Mouse (Mus musculus): ENCODE data around the gene Sspn.
A peak's percentile ranks its signal among the peaks of the same experiment; 100 is the strongest.

Gene Sspn

DNA sequence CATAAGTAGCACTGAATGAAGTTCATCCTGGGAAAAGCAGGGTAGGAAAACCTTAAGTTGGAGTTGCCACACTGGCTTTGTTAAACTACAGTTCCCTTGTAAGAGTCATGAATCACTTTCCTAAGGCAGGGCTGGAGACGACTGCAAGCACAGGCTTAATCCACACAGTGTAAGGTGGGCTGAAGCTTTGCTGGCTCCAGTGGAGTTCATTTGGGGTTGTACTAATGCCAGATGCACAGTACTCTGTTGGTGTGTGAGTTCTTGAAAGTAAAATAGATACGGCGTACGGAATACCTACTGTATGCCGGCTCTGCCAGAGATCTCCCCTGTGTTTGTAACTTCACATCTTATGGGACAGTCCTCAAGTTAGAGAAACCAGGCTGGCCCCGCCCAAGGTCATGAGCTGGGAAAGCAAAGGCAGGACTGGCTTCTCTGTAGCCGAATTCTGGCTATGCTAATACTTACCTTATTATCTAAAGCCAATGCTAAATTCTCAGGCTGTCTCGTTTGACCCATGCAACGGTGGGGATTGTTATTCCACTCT lies 3.3 kb downstream of the Sspn start:
- no peak for DNase-seq

DNA sequence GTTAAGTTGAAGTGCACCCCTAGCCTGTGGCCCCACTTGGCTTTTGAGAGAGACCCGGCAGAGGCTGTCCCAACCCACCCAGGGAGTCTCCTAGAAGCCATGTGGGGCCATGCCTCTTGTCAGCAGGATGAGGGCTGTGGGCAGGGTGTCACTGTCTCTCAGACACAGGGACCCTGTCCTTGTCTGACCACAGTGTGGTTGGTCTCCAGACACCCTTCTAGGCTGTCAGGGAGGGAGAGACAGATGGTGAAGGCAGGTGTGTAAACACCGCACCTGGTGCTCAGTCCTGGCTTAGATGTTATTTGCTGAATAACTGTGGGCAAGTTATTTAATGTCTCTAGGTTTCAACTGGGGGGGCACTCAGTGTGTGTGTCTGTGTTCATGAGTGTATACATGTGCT lies 4.5 kb downstream of the Sspn start:
- no peak for DNase-seq

DNA sequence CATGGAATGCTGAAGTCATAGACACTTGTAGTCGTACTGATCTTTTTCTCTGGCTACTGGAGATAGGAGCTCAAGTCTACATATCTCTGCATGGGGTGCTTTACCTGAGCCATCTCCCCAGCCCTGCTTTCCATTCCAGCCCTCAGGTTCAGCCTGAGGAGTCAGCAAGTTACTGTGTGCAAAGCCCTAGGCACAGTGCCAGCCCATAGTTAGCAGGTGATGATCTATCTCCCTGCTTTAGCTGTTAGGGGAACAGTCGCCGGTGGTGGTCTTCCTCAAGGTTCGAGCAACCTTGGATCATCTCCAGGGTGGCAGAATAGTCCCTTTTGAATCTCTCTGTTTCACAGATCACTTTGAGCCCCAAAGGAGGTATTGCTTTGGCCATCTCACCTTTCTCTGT lies 5.1 kb downstream of the Sspn start:
- no peak for DNase-seq

DNA sequence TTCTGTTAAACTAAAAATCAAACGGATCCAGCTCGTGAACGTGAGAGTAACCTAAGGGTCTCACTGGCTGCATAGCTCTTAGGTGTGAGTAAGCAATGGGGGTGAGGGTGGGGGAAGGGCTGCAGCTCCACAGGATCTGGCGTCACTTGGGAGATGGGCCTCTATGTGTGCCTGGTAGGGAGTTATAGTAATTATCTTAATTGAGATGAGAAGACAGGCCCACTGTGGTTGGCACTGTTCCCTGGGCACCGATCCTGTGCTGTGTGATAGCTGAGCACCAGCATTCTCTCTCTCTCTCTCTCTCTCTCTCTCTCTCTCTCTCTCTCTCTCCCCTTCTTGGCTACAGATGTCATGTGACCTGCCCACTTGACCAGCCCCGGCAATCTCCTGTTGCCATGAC lies 9.4 kb downstream of the Sspn start:
- no peak for DNase-seq

DNA sequence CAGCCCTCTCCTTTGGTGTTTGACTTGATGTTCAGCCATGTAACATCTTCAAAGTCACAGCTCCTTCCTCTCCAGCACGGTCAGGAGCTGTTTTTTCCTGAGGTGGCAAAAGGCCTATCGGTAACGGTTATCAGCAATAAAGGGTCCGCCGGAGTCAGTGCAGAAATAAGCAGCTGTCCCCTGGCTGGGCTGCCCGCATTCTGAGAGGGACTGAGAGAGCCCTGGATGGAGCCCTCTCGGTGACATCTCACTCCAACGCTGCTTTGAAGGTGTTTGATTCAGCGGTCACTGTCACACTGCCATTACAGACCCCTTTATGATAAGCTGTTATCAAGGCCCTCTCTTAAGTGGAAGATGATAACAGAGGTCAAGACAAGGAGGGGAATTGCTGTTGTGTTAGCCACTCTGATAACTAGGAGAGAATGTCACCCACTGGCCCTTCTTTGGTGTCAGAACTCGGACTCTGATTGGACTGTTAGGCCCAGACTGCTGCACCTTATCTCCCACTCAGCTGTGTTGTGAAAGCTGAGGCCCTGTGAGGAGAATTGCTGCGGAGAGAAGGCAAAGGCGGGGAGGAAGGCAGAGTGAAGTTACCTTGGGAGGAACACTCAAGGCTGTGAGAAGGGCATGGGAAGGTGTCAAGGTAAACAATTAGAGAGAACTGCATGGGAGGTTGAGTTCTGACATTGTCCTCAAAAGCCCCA lies 11.0 kb downstream of the Sspn start:
- no peak for DNase-seq

DNA sequence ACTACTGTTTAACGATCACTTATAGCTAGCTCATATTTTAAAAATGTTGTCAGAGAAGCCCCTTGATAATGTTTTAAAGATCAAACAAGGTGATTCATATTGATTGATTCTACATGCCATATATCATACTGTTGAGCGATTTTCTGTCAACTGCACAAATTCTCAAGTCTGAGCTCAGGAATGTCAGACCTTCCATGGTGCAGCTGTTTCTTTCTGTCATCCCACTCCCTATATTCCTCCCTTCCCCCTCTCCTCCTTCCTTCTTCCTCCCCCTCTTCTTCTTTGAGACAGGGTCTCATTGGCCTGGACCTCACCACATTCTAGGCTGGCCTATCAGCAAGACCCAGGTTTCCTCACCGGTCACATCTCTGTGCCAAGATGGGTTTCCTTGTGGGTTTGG lies 12.0 kb downstream of the Sspn start:
- DNase-seq: no peak

DNA sequence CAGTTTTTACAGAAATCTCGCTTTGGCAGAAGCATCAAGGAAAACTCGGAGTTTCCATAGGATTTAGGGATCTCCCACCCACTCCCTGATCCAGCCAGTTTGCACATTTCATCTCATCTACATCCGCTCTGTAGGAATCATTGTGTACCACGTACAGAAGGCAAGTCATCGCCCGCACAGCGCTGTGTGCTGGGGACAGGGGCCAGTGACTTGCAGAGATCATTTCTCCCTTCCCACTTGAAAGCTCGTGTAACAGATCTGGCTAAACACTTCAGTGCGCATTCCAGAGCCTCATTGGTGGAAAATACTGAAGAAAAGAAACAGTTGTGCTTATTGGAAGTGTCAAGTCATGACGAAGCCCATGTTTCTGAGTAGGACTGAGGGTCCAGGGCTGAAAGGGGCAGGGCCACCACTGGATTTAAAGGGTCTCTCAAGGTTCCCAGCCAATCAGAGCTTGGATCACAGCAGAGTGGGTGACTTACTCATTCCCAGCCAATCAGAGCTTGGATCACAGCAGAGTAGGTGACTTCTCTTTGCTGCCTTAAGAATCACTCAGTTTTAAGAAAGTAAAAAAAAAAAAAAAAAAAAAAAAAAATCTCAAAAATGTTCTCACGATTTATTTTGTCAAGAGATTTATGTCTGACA lies 14.4 kb downstream of the Sspn start:
- no peak for DNase-seq

DNA sequence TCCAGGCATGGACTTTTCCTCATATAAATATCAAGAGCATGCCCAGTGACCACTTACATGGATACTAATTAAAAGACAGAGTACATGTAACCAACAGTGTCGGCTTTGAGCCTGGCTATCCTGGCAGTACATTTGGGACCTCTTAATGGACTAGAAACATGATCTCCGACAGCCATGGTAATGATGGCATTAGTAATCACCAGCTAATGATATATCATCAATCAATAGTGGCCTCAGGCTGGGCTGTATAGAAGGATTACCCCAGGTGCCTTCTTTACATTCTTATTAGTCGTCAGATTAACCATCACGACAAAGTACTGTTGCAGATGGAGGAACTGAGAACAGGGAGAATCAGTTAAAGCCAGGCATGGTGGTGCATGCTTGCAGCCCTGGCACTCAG lies 17.6 kb downstream of the Sspn start:
- DNase-seq: no peak

DNA sequence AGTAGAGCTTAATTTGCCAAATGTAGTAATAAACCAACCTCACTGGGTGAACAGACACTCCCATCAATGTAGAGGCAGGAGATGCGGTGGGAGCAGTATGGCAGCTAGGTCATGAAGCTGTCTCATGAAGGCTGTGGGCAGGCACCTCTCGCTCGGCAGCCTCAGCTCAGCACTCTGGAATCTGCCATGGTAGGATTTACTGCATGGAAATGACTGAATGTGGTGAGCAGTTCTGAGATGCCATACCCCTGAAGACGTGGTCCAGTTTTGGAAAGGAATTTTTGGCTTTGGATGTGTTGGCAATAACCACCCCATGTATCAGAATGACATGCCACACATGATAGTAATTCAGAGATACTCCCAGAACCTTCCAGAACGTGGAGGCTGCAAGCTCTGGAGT lies 19.2 kb downstream of the Sspn start:
- DNase-seq: no peak

DNA sequence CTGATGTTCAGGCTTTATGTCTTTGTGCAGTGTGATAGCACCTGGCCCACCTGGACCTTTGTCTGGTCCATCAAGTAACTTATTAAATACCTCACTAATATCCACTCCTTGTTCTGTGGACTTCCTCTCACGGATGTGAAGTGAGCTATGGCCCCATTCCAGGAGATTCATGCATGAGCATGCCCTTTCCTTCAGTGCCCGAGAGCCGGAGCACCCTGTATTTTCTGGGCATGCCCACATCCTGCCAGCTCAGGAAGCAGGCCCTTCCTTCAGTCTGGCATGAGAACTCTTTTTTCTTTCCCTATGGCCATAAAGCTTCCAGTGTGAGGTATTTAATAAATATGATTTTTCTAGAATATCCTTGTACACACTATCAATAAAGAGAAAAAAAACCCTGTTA lies 21.2 kb downstream of the Sspn start:
- no peak for DNase-seq

DNA sequence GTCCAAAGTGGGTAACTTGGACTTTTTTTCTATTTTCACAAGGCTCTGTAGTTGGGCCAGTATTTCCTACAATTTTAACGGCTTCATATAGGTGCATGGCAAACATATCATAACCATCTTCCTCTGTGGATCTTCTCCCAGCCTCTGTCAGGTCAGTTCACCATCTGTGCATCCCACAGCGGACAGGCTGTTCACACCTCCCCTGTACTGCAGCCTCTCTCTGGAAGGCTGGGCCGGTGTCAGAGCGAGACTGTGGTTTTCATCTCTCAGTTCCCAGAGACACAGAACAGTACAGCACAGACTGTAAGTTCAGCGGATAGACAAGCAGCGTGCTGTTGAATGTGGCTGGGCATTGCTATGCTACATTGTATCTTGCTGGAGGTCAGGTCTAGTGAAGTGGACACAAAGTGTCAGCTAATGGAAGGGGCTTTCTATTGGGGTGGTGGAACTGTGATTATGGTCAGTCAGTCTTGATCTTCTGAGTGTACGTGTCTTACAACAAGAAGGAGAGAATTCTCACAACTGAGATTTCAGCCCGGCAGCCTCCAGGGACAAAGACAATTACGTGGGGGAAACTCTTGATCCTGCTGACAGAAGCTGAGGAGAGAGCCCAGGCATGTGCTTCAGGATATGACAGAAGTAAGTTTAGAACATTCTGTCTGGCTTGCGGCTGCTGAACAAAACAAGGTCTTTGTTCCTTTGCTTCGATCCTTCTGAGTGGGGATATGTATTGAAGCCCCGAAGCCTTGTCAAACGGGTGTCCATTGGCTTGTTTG lies 21.9 kb downstream of the Sspn start:
- peak; percentile 21 for DNase-seq

DNA sequence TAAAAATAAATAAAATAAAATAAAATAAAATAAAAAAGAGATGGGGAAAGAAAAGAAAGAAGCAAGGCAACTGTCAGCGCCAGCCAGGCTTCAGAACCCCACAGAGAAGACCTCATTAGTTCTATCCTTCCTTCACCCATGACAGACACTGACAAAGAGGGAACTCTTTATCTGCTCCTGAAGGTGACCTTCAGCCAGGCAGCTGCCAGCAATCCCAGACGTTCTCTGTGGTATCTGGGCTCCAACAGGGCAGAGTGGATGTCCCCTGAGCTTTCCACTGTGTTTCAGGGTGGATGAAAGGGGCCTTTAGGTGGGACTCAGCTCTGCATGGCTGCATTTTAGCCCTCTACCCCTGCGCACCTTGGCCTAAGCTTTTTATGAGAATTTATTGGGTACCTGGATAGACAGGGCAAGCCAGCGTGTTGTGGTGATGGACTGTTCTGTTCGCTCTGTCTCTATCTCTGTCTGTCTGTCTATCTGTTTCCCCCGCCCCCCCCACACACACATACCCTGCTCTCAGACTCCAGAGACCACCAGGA lies 26.1 kb downstream of the Sspn start:
- no peak for DNase-seq

DNA sequence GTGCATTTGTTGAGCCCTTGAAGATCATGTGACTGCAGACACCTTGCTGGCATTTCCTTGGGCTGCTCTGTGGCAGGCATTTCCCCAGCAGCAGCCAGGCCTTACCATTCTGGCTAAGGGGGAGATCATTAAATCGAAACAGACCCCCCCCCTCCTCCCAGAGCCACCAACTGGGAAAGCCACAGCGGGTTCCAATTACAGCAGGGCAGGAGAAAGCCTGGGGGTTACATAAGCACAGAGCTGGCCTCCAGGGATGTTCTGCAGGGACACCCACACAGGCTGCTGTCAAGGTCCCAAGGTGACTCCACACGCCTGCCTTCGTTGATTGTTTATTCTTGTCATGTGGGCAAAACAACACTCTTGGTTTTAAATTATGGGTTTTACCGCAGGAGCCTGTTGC lies 26.6 kb downstream of the Sspn start:
- no peak for DNase-seq

DNA sequence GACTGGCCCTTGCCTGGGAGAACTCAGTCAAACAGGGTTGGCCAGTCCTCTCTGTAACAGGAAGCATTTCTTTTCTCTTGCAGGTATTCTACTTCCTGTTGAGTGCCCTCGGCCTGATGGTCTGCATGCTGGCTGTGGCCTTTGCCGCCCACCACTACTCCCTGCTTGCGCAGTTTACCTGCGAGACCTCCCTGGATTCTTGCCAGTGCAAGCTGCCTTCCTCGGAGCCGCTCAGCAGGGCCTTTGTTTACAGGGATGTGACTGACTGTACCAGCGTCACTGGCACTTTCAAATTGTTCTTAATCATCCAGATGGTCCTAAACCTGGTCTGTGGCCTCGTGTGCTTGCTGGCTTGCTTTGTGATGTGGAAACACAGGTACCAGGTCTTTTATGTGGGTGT lies 29.6 kb downstream of the Sspn start:
- peak; percentile 26 for DNase-seq

DNA sequence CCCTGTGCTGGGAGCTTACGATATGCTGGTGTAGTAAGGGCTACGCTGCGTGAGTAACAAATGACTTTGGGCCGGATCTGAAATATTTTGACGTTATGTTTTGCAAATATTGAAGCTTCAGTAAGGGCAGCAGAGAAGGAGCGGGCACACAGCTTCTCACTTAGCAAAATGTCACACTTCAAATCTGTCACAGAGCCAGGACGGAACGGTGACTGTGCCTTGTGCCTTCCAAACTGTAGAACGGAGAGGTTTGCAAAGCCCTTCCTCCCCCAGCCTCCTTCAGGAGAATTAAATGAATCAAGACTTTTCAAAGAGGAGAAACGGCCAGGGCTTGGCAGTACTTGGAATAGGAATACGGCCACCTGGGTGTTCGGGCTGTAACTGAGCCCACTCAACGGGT lies 32.5 kb downstream of the Sspn start:
- no peak for DNase-seq

DNA sequence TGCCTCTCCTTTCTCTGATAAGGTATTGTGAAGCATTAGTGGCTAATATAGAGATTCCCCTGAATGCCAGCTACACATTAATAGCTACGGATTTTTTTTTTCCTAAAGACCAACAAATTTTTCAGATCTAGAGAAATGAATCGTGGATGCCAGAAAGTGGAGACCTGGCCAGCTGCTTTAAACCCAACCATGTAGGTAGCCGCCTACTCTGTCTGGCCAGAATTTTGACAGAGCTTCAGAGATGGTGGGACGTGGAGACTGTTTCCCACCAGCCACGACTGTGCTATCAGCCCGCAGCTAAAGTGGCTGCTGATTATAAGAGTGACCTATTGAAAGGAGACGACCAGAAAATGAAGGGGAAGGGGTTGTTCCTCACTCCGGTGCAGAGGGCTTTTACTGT lies 36.3 kb downstream of the Sspn start:
- DNase-seq: no peak

DNA sequence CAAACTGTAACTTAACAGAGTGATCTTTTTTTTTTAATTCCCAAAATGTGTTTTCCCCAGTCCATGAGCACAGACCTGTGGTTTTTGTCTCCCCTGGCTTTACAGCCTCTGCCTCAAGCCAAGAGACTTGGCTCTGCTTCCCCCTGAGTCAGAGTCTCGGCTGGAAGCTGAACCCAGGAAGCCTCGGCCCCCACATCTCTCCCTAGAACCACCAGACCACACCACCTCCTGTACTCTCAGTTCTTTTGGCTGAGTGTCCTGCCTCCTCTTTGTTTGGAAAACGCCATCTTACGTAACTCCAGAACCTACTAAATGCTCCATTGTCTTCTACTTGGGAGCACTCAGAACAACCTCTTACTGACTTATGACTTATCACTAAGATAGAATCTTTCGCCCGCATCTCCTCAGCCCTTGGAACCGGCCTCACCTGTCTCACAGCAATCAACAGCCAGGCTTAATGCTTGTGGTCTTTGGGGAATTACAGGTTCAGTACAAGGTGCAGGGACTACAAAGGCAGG lies 36.9 kb downstream of the Sspn start:
- DNase-seq: peak; percentile 30

DNA sequence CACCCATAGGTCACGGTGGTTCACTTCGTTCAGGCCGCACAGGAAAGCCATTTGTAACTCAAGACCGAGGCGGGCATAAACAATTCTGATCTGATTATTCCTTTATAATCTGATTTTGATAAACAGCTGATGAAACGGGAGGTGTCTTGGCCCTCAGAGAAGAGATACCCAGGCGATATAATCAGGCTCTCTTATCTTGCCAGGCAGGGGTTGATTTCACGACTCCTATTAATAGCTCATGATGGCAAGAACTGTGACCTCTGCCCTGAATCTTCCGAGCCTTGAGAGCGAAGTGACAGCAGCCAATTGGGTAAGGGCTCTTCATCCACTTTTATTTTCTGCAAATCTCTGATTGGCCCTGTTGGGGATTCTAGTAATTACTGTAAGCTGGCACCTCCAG lies 37.4 kb downstream of the Sspn start:
- no peak for DNase-seq

DNA sequence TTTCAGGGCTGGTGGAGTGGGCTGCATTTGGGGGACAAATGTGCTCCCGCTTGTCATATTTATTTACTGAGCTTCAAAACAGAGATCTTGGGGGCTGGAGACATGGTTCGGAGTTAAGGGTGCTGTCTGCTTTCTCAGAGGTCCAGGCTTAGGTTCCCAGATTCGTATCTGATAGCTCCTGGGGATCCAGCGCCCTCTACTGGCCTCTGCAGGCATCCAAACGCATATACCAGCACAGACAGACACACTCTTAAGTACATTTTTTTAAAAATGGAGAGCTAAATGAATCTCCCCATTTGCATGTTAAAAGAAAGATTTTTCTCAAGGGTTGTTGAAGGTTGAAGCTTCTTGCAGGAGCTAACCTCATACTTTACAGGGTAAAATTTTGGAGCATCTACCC lies 38.1 kb downstream of the Sspn start:
- DNase-seq: no peak

DNA sequence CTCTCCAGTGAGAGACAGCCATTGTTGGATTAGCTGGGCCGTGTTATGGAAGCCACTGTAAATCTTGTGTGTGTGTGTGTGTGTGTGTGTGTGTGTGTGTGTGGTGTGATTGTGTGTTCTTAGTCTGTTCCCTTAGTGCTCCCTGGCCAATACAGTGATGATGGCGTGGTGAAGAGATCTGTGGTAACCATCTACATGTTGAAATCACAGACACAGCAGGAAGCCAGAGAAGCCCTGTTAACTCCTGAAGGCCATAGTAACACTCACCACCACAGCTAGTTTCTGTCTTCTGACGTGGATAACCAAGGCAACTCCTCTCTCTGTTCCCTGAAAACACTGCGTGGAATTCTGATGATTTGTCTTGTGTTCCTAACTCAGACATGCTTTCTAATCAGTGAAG lies 40.7 kb downstream of the Sspn start:
- DNase-seq: no peak

DNA sequence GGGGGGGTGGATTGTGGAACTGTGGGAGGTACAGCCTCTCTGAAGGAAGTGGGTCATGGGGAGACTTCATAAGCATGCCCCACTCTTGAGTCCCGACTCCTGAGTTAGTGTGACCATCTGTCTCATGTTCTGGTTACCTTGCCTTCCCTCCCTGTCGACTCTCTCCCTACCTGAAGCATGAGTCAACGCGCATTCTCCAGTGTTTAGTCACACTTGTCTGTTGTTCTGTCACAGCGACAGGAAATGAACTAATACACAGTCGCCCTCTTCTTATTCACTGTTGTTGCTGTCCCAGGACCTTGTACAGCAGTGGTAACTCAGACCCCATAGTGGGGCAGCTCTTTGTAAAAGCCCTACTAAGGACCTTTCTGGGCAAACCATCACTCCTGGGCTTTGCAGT lies 41.4 kb downstream of the Sspn start:
- DNase-seq: no peak

DNA sequence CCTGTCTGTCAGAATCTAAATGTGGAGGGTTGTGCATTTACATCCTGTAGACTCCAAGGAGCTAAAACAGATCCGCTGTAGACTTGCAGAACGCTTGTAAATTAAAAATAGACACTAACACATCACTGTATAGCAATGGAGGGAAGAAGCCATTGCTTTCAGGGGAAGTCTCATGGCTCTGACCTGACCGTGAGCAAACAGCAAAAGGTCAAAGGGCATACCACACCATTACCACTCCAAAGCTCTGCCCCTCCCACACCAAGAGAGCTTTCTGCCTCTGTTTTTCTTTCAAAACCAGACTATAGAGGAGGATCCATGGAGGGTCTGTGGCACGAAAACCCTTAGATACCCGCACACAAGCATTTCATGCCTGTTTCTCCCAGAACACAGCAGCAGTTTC lies 41.9 kb downstream of the Sspn start:
- DNase-seq: no peak

DNA sequence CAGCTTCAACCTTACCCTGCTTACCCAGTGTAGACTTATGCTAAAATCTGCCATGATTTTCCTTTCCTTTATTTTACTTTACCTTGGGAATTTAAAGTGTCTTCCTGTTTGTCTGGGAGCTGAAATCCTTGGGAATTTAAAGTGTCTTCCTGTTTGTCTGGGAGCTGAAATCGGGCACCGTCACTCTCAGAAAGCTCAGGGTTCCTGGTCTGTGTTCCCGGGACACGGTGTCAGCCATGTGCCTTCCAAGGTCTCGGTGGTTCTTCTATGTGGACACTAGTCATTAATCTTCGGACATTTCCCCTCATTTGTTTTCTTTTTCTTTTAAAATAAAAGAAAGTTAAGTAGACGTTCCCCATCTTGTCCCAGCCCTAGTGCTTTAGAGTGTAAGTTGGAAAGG lies 43.3 kb downstream of the Sspn start:
- no peak for DNase-seq

DNA sequence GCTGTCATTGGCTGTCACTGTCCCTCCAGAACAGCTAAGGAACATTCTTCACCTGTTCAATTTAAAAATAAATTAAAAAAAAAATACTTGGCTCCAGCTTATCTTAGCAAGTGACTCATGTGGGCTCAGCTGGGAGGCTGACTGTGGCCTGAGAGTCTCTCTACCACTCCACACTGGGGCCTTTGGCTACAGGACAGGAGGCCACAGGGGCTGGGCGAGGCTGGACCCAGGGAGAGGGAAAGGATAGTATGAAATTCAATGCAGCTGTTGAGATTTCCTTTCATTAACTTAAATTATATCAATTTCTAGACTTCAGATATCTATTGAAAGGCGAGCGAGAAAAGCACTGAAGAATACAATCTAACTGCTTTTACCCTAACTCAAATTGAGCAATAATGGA lies 45.9 kb downstream of the Sspn start:
- no peak for DNase-seq
